Mouse (Mus musculus): ENCODE data around the gene Mfsd12. TPM values are rescaled to one million over a fixed set of nuclear protein-coding genes. Genes with fewer than 3 reads are reported as not detected.

The Mfsd12 gene
- polyA plus RNA-seq, 1 experiment from 2014 or later, result 10.7 TPM

- Histone ChIP-seq H3K27me3 (no peaks in the 10 kb centered on the region), H3K9me3 (no peaks in the 10 kb centered on the region), H3K36me3 (peaks cover 59% of the 10 kb centered on the region), H3K27ac (peak within 1 kb of the TSS; percentile 93), H3K4me2 (peak within 1 kb of the TSS; percentile 90), H3K4me1 (peaks cover 47% of the 10 kb centered on the region), H3K9ac (peak within 1 kb of the TSS; percentile 95), H3K4me3 (peak within 1 kb of the TSS; percentile 96)
- under 1% methylated on average over 68 of the region's 68 CpGs for WGBS
- ATAC-seq (ENCODE audit: insufficient number of reproducible peaks, insufficient read depth, low FRiP score, low TSS enrichment, low read depth), result peak; percentile 89
Measured at GRCm38 (mm10) chr10:81320550-81321347, 36.5 kb upstream of the Mfsd12 start, which contains the start of gene Cactin. Gene Cactin, plus strand, starts transcription at chr10:81321103.

GRCm38 (mm10) chr10:81321436-81321835, 35.9 kb upstream of the Mfsd12 start:
- H3K9me3 ChIP-seq, result no peaks in the 10 kb centered on the region
- no peaks in the 10 kb centered on the region for H3K27me3 ChIP-seq
- peak overlapping the region; percentile 95 for H3K9ac ChIP-seq
- H3K27ac ChIP-seq, result peak overlapping the region; percentile 93; the same call in 1 of the 2 replicates
- 3% methylated on average over 19 of the region's 20 CpGs for WGBS
- no peak for ATAC-seq (ENCODE audit: insufficient number of reproducible peaks, insufficient read depth, low FRiP score, low TSS enrichment, low read depth)
- peaks cover 59% of the 10 kb centered on the region for H3K36me3 ChIP-seq
- H3K4me2 ChIP-seq, result peak overlapping the region; percentile 90
- H3K4me3 ChIP-seq, result peak overlapping the region; percentile 96
- peaks cover 40% of the 10 kb centered on the region for H3K4me1 ChIP-seq

- Histone ChIP-seq H3K4me2 (peak overlapping the region; percentile 90), H3K4me3 (0 out of 2 replicates have a peak overlapping the region, but pooled peaks have one; percentile 96), H3K9ac (0 out of 2 replicates have a peak overlapping the region, but pooled peaks have one; percentile 58), H3K36me3 (peaks cover 66% of the 10 kb centered on the region), H3K27ac (no peak overlapping the region), H3K4me1 (peaks cover 30% of the 10 kb centered on the region), H3K27me3 (no peaks in the 10 kb centered on the region), H3K9me3 (no peaks in the 10 kb centered on the region)
- 91% methylated on average over 27 of the region's 27 CpGs for WGBS
- no peak for ATAC-seq (ENCODE audit: insufficient number of reproducible peaks, insufficient read depth, low FRiP score, low TSS enrichment, low read depth)
Measured at GRCm38 (mm10) chr10:81322444-81322843, 34.8 kb upstream of the Mfsd12 start.

GRCm38 (mm10) chr10:81323141-81323775, 34.0 kb upstream of the Mfsd12 start:
- no peak for ATAC-seq (ENCODE audit: insufficient number of reproducible peaks, insufficient read depth, low FRiP score, low TSS enrichment, low read depth)
- H3K4me1 ChIP-seq, result peaks cover 29% of the 10 kb centered on the region
- H3K4me3 ChIP-seq, result no peak overlapping the region
- H3K27ac ChIP-seq, result no peak overlapping the region
- no peaks in the 10 kb centered on the region for H3K9me3 ChIP-seq
- no peaks in the 10 kb centered on the region for H3K27me3 ChIP-seq
- peaks cover 58% of the 10 kb centered on the region for H3K36me3 ChIP-seq
- no peak overlapping the region for H3K4me2 ChIP-seq
- 91% methylated on average over 23 of the region's 23 CpGs for WGBS
- H3K9ac ChIP-seq, result no peak overlapping the region

- Histone ChIP-seq H3K4me2 (no peak overlapping the region), H3K9ac (no peak overlapping the region), H3K4me3 (no peak overlapping the region), H3K27ac (no peak overlapping the region), H3K36me3 (peaks cover 52% of the 10 kb centered on the region), H3K27me3 (no peaks in the 10 kb centered on the region), H3K4me1 (peaks cover 29% of the 10 kb centered on the region), H3K9me3 (no peaks in the 10 kb centered on the region)
- ATAC-seq (ENCODE audit: insufficient number of reproducible peaks, insufficient read depth, low FRiP score, low TSS enrichment, low read depth), result no peak
- WGBS, result 95% methylated on average over 18 of the region's 18 CpGs
Measured at GRCm38 (mm10) chr10:81323791-81324530, 33.3 kb upstream of the Mfsd12 start.

- Histone ChIP-seq H3K4me1 (peaks cover 33% of the 10 kb centered on the region), H3K36me3 (peaks cover 52% of the 10 kb centered on the region), H3K27me3 (no peaks in the 10 kb centered on the region), H3K4me2 (no peak overlapping the region), H3K9me3 (no peaks in the 10 kb centered on the region), H3K4me3 (no peak overlapping the region), H3K9ac (no peak overlapping the region), H3K27ac (no peak overlapping the region)
- no peak for ATAC-seq (ENCODE audit: insufficient number of reproducible peaks, insufficient read depth, low FRiP score, low TSS enrichment, low read depth)
- 93% methylated on average over 21 of the region's 21 CpGs for WGBS
Measured at GRCm38 (mm10) chr10:81325176-81325575, 32.1 kb upstream of the Mfsd12 start.

- Histone ChIP-seq H3K9me3 (no peaks in the 10 kb centered on the region), H3K4me2 (no peak overlapping the region), H3K9ac (no peak overlapping the region), H3K36me3 (peaks cover 52% of the 10 kb centered on the region), H3K27me3 (no peaks in the 10 kb centered on the region), H3K4me1 (peaks cover 38% of the 10 kb centered on the region), H3K4me3 (no peak overlapping the region), H3K27ac (no peak overlapping the region)
- ATAC-seq (ENCODE audit: insufficient number of reproducible peaks, insufficient read depth, low FRiP score, low TSS enrichment, low read depth), result no peak
- 93% methylated on average over 18 of the region's 18 CpGs for WGBS
Measured at GRCm38 (mm10) chr10:81325781-81326180, 31.5 kb upstream of the Mfsd12 start.

- Histone ChIP-seq H3K9ac (no peak overlapping the region), H3K4me1 (peaks cover 35% of the 10 kb centered on the region), H3K36me3 (peaks cover 52% of the 10 kb centered on the region), H3K4me2 (no peak overlapping the region), H3K9me3 (no peaks in the 10 kb centered on the region), H3K27me3 (peaks cover 4% of the 10 kb centered on the region), H3K27ac (0 out of 2 replicates have a peak overlapping the region, but pooled peaks have one; percentile 28), H3K4me3 (no peak overlapping the region)
- no peak for ATAC-seq (ENCODE audit: insufficient number of reproducible peaks, insufficient read depth, low FRiP score, low TSS enrichment, low read depth)
- WGBS, result 85% methylated on average over 6 of the region's 6 CpGs
Measured at GRCm38 (mm10) chr10:81326858-81327257, 30.4 kb upstream of the Mfsd12 start.

- Histone ChIP-seq H3K4me2 (no peak overlapping the region), H3K27me3 (peaks cover 15% of the 10 kb centered on the region), H3K9ac (peak overlapping the region; percentile 58; the same call in 1 of the 2 replicates), H3K36me3 (peaks cover 44% of the 10 kb centered on the region), H3K4me1 (peaks cover 35% of the 10 kb centered on the region), H3K4me3 (no peak overlapping the region), H3K9me3 (no peaks in the 10 kb centered on the region), H3K27ac (peak overlapping the region; percentile 91; the same call in 1 of the 2 replicates)
- ATAC-seq (ENCODE audit: insufficient number of reproducible peaks, insufficient read depth, low FRiP score, low TSS enrichment, low read depth), result no peak
- 25% methylated on average over 2 of the region's 2 CpGs for WGBS
Measured at GRCm38 (mm10) chr10:81327959-81328358, 29.3 kb upstream of the Mfsd12 start.

- peak within 1 kb of the TSS; percentile 58 for H3K9ac ChIP-seq
- H3K4me1 ChIP-seq, result peaks cover 35% of the 10 kb centered on the region
- peak within 1 kb of the TSS; percentile 35 for H3K4me2 ChIP-seq
- peak within 1 kb of the TSS; percentile 12; the same call in 1 of the 2 replicates for H3K4me3 ChIP-seq
- ATAC-seq (ENCODE audit: insufficient number of reproducible peaks, insufficient read depth, low FRiP score, low TSS enrichment, low read depth), result no peak
- no peaks in the 10 kb centered on the region for H3K9me3 ChIP-seq
- 15% methylated on average over 10 of the region's 10 CpGs for WGBS
- H3K36me3 ChIP-seq, result peaks cover 40% of the 10 kb centered on the region
- peak within 1 kb of the TSS; percentile 91 for H3K27ac ChIP-seq
- H3K27me3 ChIP-seq, result peaks cover 19% of the 10 kb centered on the region
Measured at GRCm38 (mm10) chr10:81328386-81328785, 28.9 kb upstream of the Mfsd12 start, which contains the start of gene Tbxa2r. Gene Tbxa2r, plus strand, starts transcription at chr10:81328731.
